Mouse (Mus musculus): ENCODE measurements around the gene Kdf1. TPM values are rescaled to one million over a fixed set of nuclear protein-coding genes. Genes with fewer than 3 reads are reported as not detected.

The Kdf1 gene
- polyA plus RNA-seq, 1 experiment from 2014 or later: 0.44 TPM

GRCm38 (mm10) chr4:133494867-133495266 is 23.9 kb upstream of the Kdf1 start:
- Histone ChIP-seq H3K9ac (replicated peaks; ENCODE audit: low read depth, low read length) (no peak overlapping the region), H3K4me3 (replicated peaks; ENCODE audit: low read length) (no peak overlapping the region), H3K4me1 (replicated peaks; ENCODE audit: control insufficient read depth, insufficient read depth, low read length) (peaks cover 27% of the 10 kb centered on the region), H3K9me3 (ENCODE audit: control insufficient read depth, low read length) (no peaks in the 10 kb centered on the region), H3K27ac (ENCODE audit: low read length) (no peak overlapping the region), H3K27me3 (replicated peaks; ENCODE audit: control insufficient read depth, insufficient read depth, low read length) (peaks cover 36% of the 10 kb centered on the region), H3K36me3 (ENCODE audit: control insufficient read depth, insufficient read depth) (no peaks in the 10 kb centered on the region), H3K4me2 (ENCODE audit: low read length) (no peak overlapping the region)
- ATAC-seq: no peak
- 64% methylated on average over 4 of the region's 4 CpGs for WGBS

GRCm38 (mm10) chr4:133495711-133496110 is 23.1 kb upstream of the Kdf1 start:
- WGBS: 31% methylated on average over 7 of the region's 7 CpGs
- no peaks in the 10 kb centered on the region for H3K36me3 ChIP-seq (ENCODE audit: control insufficient read depth, insufficient read depth)

GRCm38 (mm10) chr4:133496738-133497445 is 21.9 kb upstream of the Kdf1 start:
- no peaks in the 10 kb centered on the region for H3K9me3 ChIP-seq (ENCODE audit: control insufficient read depth, low read length)
- peaks cover 27% of the 10 kb centered on the region for H3K4me1 ChIP-seq (replicated peaks; ENCODE audit: control insufficient read depth, insufficient read depth, low read length)
- peak overlapping the region; percentile 73 for H3K9ac ChIP-seq (replicated peaks; ENCODE audit: low read depth, low read length)
- H3K4me3 ChIP-seq (replicated peaks; ENCODE audit: low read length): peak overlapping the region; percentile 74
- H3K27me3 ChIP-seq (replicated peaks; ENCODE audit: control insufficient read depth, insufficient read depth, low read length): peaks cover 48% of the 10 kb centered on the region
- peak overlapping the region; percentile 98 for H3K4me2 ChIP-seq (ENCODE audit: low read length)
- 16% methylated on average over 6 of the region's 6 CpGs for WGBS
- no peak for ATAC-seq
- H3K36me3 ChIP-seq (ENCODE audit: control insufficient read depth, insufficient read depth): no peaks in the 10 kb centered on the region
- H3K27ac ChIP-seq (ENCODE audit: low read length): no peak overlapping the region

More at GRCm38 (mm10) chr4:133495711-133496110, 23.1 kb upstream of the Kdf1 start:
- H3K9me3 ChIP-seq (ENCODE audit: control insufficient read depth, low read length): no peaks in the 10 kb centered on the region
- no peak overlapping the region for H3K4me3 ChIP-seq (replicated peaks; ENCODE audit: low read length)
- ATAC-seq: no peak
- peaks cover 43% of the 10 kb centered on the region for H3K27me3 ChIP-seq (replicated peaks; ENCODE audit: control insufficient read depth, insufficient read depth, low read length)
- H3K4me1 ChIP-seq (replicated peaks; ENCODE audit: control insufficient read depth, insufficient read depth, low read length): peaks cover 27% of the 10 kb centered on the region
- H3K9ac ChIP-seq (replicated peaks; ENCODE audit: low read depth, low read length): no peak overlapping the region
- no peak overlapping the region for H3K4me2 ChIP-seq (ENCODE audit: low read length)
- no peak overlapping the region for H3K27ac ChIP-seq (ENCODE audit: low read length)

GRCm38 (mm10) chr4:133497461-133498159 is 21.2 kb upstream of the Kdf1 start:
- ATAC-seq: peak; percentile 61
- Histone ChIP-seq H3K27me3 (replicated peaks; ENCODE audit: control insufficient read depth, insufficient read depth, low read length) (peaks cover 48% of the 10 kb centered on the region), H3K9ac (replicated peaks; ENCODE audit: low read depth, low read length) (peak overlapping the region; percentile 73), H3K27ac (ENCODE audit: low read length) (no peak overlapping the region), H3K9me3 (ENCODE audit: control insufficient read depth, low read length) (no peaks in the 10 kb centered on the region), H3K4me1 (replicated peaks; ENCODE audit: control insufficient read depth, insufficient read depth, low read length) (peaks cover 27% of the 10 kb centered on the region), H3K4me3 (replicated peaks; ENCODE audit: low read length) (peak overlapping the region; percentile 74), H3K36me3 (ENCODE audit: control insufficient read depth, insufficient read depth) (no peaks in the 10 kb centered on the region), H3K4me2 (ENCODE audit: low read length) (peak overlapping the region; percentile 98)
- WGBS: under 1% methylated on average over 68 of the region's 70 CpGs

GRCm38 (mm10) chr4:133498160-133498724 is 20.5 kb upstream of the Kdf1 start, which contains the start of gene Trnp1:
Gene Trnp1, minus strand, starts transcription at chr4:133498550.
- WGBS: 0% methylated on average over 47 of the region's 53 CpGs
- H3K36me3 ChIP-seq (ENCODE audit: control insufficient read depth, insufficient read depth): no peaks in the 10 kb centered on the region
- H3K9ac ChIP-seq (replicated peaks; ENCODE audit: low read depth, low read length): peak within 1 kb of the TSS; percentile 73
- no peak within 1 kb of the TSS for H3K27ac ChIP-seq (ENCODE audit: low read length)
- no peaks in the 10 kb centered on the region for H3K9me3 ChIP-seq (ENCODE audit: control insufficient read depth, low read length)
- peak; percentile 96 for ATAC-seq
- peaks cover 48% of the 10 kb centered on the region for H3K27me3 ChIP-seq (replicated peaks; ENCODE audit: control insufficient read depth, insufficient read depth, low read length)
- peak within 1 kb of the TSS; percentile 74 for H3K4me3 ChIP-seq (replicated peaks; ENCODE audit: low read length)
- peaks cover 27% of the 10 kb centered on the region for H3K4me1 ChIP-seq (replicated peaks; ENCODE audit: control insufficient read depth, insufficient read depth, low read length)
- peak within 1 kb of the TSS; percentile 98 for H3K4me2 ChIP-seq (ENCODE audit: low read length)

- ATAC-seq: no peak
- no peak overlapping the region for H3K27ac ChIP-seq (ENCODE audit: low read length)
- no peak overlapping the region for H3K4me3 ChIP-seq (replicated peaks; ENCODE audit: low read length)
- H3K4me1 ChIP-seq (replicated peaks; ENCODE audit: control insufficient read depth, insufficient read depth, low read length): peaks cover 26% of the 10 kb centered on the region
- no peak overlapping the region for H3K4me2 ChIP-seq (ENCODE audit: low read length)
- 59% methylated on average over 7 of the region's 7 CpGs for WGBS
- H3K9ac ChIP-seq (replicated peaks; ENCODE audit: low read depth, low read length): no peak overlapping the region
- no peaks in the 10 kb centered on the region for H3K36me3 ChIP-seq (ENCODE audit: control insufficient read depth, insufficient read depth)
- peaks cover 36% of the 10 kb centered on the region for H3K27me3 ChIP-seq (replicated peaks; ENCODE audit: control insufficient read depth, insufficient read depth, low read length)
- H3K9me3 ChIP-seq (ENCODE audit: control insufficient read depth, low read length): no peaks in the 10 kb centered on the region
Observed at GRCm38 (mm10) chr4:133501514-133501913, 17.2 kb upstream of the Kdf1 start.

- H3K36me3 ChIP-seq (ENCODE audit: control insufficient read depth, insufficient read depth): no peaks in the 10 kb centered on the region
- WGBS: 47% methylated on average over 5 of the region's 5 CpGs
- no peak for ATAC-seq
- peaks cover 17% of the 10 kb centered on the region for H3K4me1 ChIP-seq (replicated peaks; ENCODE audit: control insufficient read depth, insufficient read depth, low read length)
- H3K27me3 ChIP-seq (replicated peaks; ENCODE audit: control insufficient read depth, insufficient read depth, low read length): peaks cover 18% of the 10 kb centered on the region
- H3K9ac ChIP-seq (replicated peaks; ENCODE audit: low read depth, low read length): no peak overlapping the region
- H3K4me3 ChIP-seq (replicated peaks; ENCODE audit: low read length): no peak overlapping the region
- no peaks in the 10 kb centered on the region for H3K9me3 ChIP-seq (ENCODE audit: control insufficient read depth, low read length)
- no peak overlapping the region for H3K4me2 ChIP-seq (ENCODE audit: low read length)
- H3K27ac ChIP-seq (ENCODE audit: low read length): no peak overlapping the region
Observed at GRCm38 (mm10) chr4:133504300-133504699, 14.5 kb upstream of the Kdf1 start.

GRCm38 (mm10) chr4:133504755-133505485 is 13.8 kb upstream of the Kdf1 start:
- 61% methylated on average over 9 of the region's 9 CpGs for WGBS
- no peak overlapping the region for H3K4me2 ChIP-seq (ENCODE audit: low read length)
- no peaks in the 10 kb centered on the region for H3K36me3 ChIP-seq (ENCODE audit: control insufficient read depth, insufficient read depth)
- H3K9ac ChIP-seq (replicated peaks; ENCODE audit: low read depth, low read length): no peak overlapping the region
- H3K9me3 ChIP-seq (ENCODE audit: control insufficient read depth, low read length): no peaks in the 10 kb centered on the region
- peaks cover 17% of the 10 kb centered on the region for H3K4me1 ChIP-seq (replicated peaks; ENCODE audit: control insufficient read depth, insufficient read depth, low read length)
- H3K27me3 ChIP-seq (replicated peaks; ENCODE audit: control insufficient read depth, insufficient read depth, low read length): peaks cover 12% of the 10 kb centered on the region
- H3K4me3 ChIP-seq (replicated peaks; ENCODE audit: low read length): no peak overlapping the region
- ATAC-seq: no peak
- no peak overlapping the region for H3K27ac ChIP-seq (ENCODE audit: low read length)

- WGBS: 83% methylated on average over 5 of the region's 5 CpGs
- Histone ChIP-seq H3K27me3 (replicated peaks; ENCODE audit: control insufficient read depth, insufficient read depth, low read length) (peaks cover 2% of the 10 kb centered on the region; the same call in 1 of the 2 replicates), H3K9ac (replicated peaks; ENCODE audit: low read depth, low read length) (no peak overlapping the region), H3K27ac (ENCODE audit: low read length) (no peak overlapping the region), H3K4me3 (replicated peaks; ENCODE audit: low read length) (no peak overlapping the region), H3K36me3 (ENCODE audit: control insufficient read depth, insufficient read depth) (no peaks in the 10 kb centered on the region), H3K4me1 (replicated peaks; ENCODE audit: control insufficient read depth, insufficient read depth, low read length) (peaks cover 20% of the 10 kb centered on the region), H3K4me2 (ENCODE audit: low read length) (no peak overlapping the region), H3K9me3 (ENCODE audit: control insufficient read depth, low read length) (no peaks in the 10 kb centered on the region)
- no peak for ATAC-seq
Observed at GRCm38 (mm10) chr4:133506573-133506972, 12.2 kb upstream of the Kdf1 start.
